Mouse (Mus musculus) hindbrain, embryonic 10.5 days (tissue): ENCODE measurements around the gene Slc37a3. TPM values are rescaled to one million over a fixed set of nuclear protein-coding genes. Genes with fewer than 3 reads are reported as not detected.
"Not testable (repeated sequence)": the region's sequence is repeated elsewhere in the genome, so short reads cannot be mapped to it uniquely, and the experiment has no call there.

Experiments
- DNase-seq: peaks from one replicate; pipeline ENCODE4 v3.0.0-alpha.2; 2017; ENCODE audit warnings: low spot score
- H3K27ac ChIP-seq: fragments of 300-500 bp; sonication (generic); 2 replicates; pipeline ENCODE4 v1.5.1; 2016; ENCODE audit warnings: mild to moderate bottlenecking, moderate library complexity
- H3K27me3 ChIP-seq: fragments of 300-500 bp; sonication (generic); 2 replicates; pipeline ENCODE4 v1.6.1; 2016; ENCODE audit warnings: mild to moderate bottlenecking; ENCODE audit not compliant: poor library complexity, insufficient read depth, severe bottlenecking
- H3K36me3 ChIP-seq: fragments of 300-500 bp; sonication (generic); 2 replicates; pipeline ENCODE4 v1.6.1; 2016; ENCODE audit warnings: mild to moderate bottlenecking, moderate library complexity
- H3K4me1 ChIP-seq: fragments of 300-500 bp; sonication (generic); replicated peaks from 2 replicates; pipeline ENCODE4 v1.6.1; 2016; ENCODE audit warnings: mild to moderate bottlenecking
- H3K4me3 ChIP-seq: fragments of 300-500 bp; sonication (generic); 2 replicates; pipeline ENCODE4 v1.5.1; 2016; ENCODE audit warnings: mild to moderate bottlenecking, moderate library complexity
- H3K9me3 ChIP-seq: fragments of 300-500 bp; sonication (generic); 2 replicates; pipeline ENCODE4 v1.6.1; 2016; ENCODE audit warnings: mild to moderate bottlenecking, moderate library complexity
- WGBS: fragments of 180-500 bp; shearing (Covaris S2); methylation state at CpG from one replicate; pipeline ENCODE4 v1.1.7; 2016; 5-methylcytosine and 5-hydroxymethylcytosine counted together
- polyA plus RNA-seq: library from polyadenylated mRNA; unstranded; fragments of >200 nt; fragmentation: Nextera tagmentation; extraction: Ambion mirVana; gene quantifications from 2 replicates; pipeline ENCODE4 v1.2.1, GENCODE M21; 2016

Gene Slc37a3
- polyA plus RNA-seq = 43.1 and 51.5 TPM in 2 replicates

DNA sequence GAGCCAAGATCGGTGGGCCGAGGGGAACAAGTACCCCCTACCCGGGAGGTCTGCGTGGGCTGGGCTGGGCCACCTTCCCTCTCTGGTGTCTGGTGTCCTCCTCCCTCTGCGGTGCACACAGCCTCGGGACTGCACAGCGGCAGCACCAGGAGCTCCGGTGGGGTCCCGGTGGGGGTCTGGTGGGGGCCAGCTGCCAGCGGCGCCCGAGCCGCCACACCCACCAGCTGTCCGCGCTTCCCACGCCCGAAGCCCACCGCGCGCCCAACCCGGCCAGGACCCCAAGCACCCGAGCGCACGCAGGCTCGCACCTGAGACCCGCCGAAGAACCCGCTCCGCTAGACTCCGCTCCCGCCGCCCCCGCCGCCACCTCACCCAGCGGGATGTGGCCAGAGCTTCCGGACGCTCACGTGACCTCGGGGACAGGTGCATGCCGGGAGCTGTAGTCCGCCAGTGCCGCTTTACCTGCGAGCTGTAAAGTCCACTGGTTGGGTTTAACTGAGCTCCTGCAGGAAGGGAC lies at the start of gene Slc37a3:
Gene Slc37a3 (minus strand): TSS at position 365 of the 517 bp plus-strand sequence.
- under 1% methylated on average over 43 of the region's 43 CpGs for WGBS
- Histone ChIP-seq H3K9me3 (no peaks in the 10 kb centered on the region), H3K4me3 (peak within 1 kb of the TSS; percentile 90), H3K36me3 (peaks cover 16% of the 10 kb centered on the region), H3K27ac (peak within 1 kb of the TSS; percentile 94), H3K27me3 (peaks cover 28% of the 10 kb centered on the region), H3K4me1 (peaks cover 42% of the 10 kb centered on the region)
- peak; percentile 88 for DNase-seq

DNA sequence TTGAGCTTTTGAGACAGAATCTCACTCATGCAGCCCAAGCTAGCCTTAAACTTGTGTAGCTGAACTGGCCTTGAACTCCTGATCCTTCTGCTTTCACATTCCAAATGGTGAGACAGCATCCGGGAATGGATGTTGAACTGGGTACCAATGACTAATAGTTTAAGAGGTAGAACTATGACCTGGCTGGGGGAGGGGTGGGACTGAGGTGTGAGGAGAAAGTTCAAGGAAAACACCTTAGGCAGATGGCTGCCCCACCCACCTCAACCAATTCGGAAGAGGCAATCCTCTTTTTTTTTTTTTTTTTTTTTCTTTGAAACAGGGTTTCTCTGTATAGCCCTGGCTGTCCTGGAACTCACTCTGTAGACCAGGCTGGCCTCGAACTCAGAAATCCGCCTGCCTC lies 49.2 kb upstream of the Slc37a3 start:
- Histone ChIP-seq H3K27me3 (peaks cover 7% of the 10 kb centered on the region; the same call in 1 of the 2 replicates), H3K9me3 (no peaks in the 10 kb centered on the region), H3K27ac (no peak overlapping the region), H3K36me3 (no peaks in the 10 kb centered on the region), H3K4me3 (no peak overlapping the region), H3K4me1 (no peaks in the 10 kb centered on the region)
- 89% methylated on average over 4 of the region's 4 CpGs for WGBS
- no peak for DNase-seq

DNA sequence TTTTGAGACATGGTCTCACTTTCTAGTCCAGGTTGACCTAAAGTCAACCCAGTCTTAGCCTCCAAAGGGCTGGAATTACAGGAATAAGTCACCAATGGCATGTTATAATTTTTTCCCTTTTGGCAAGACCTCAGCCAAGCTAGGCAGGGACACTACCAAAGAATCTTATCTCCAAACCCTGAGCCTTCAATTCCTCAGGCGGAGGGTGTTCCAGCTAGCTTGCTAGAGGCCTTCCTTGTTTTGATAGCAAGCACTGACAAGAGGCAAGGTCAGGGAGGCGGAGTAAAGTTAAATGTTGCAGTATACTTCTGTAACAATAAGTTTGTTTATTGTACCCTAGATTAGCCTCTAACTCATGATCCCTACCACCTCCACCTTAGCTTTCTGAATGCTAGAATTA lies 47.7 kb upstream of the Slc37a3 start:
- Histone ChIP-seq H3K36me3 (no peaks in the 10 kb centered on the region), H3K9me3 (no peaks in the 10 kb centered on the region), H3K4me3 (no peak overlapping the region), H3K4me1 (peaks cover 8% of the 10 kb centered on the region), H3K27me3 (peaks cover 9% of the 10 kb centered on the region; the same call in 1 of the 2 replicates), H3K27ac (no peak overlapping the region)
- DNase-seq = no peak
- WGBS = 85% methylated on average over 2 of the region's 2 CpGs

DNA sequence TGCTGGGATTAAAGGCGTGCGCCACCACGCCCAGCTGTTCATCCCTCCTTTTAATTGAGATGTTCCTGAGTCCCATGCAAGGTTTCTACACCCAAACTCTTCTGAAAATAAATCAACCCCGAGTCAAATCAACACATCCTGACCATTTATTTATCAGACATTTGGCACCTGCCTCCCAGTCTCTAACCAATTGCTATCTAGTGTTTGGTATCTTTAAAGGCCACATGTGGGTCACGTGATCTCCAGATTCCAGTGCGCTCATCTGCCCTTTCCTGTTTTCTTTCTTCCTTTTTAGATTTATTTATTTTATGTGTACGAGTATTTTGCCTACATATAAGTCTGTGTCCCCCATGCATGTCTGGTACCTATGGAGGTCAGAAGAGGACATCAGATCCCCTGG lies 46.2 kb upstream of the Slc37a3 start:
- no peaks in the 10 kb centered on the region for H3K36me3 ChIP-seq
- no peak overlapping the region for H3K4me3 ChIP-seq
- no peak for DNase-seq
- peaks cover 9% of the 10 kb centered on the region; the same call in 1 of the 2 replicates for H3K27me3 ChIP-seq
- 92% methylated on average over 7 of the region's 7 CpGs for WGBS
- H3K27ac ChIP-seq = no peak overlapping the region
- peaks cover 12% of the 10 kb centered on the region for H3K4me1 ChIP-seq
- no peaks in the 10 kb centered on the region for H3K9me3 ChIP-seq

DNA sequence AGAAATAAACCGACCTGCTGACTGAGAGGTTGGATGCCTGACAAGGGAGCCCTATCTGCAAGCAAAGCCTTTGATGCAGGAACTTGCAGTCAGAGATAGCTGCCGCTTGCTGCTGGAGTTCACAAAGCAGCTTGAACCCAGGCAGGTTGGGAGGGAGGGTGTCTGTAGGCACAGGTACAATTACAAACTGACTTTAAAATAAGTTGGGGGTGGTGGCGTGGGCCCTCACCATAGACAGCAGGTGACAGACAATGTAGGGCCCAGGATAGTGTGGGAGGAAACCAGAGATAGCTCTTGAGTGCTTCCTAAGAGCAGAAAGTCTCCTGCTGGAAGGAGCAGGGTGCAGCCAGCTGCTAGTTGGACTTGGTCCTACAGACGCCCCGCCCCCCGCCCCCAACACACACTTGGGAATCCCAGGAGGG lies 45.7 kb upstream of the Slc37a3 start:
- Histone ChIP-seq H3K27ac (no peak overlapping the region), H3K9me3 (no peaks in the 10 kb centered on the region), H3K36me3 (no peaks in the 10 kb centered on the region), H3K27me3 (peaks cover 9% of the 10 kb centered on the region; the same call in 1 of the 2 replicates), H3K4me1 (peaks cover 18% of the 10 kb centered on the region), H3K4me3 (no peak overlapping the region)
- no peak for DNase-seq
- 73% methylated on average over 6 of the region's 6 CpGs for WGBS

DNA sequence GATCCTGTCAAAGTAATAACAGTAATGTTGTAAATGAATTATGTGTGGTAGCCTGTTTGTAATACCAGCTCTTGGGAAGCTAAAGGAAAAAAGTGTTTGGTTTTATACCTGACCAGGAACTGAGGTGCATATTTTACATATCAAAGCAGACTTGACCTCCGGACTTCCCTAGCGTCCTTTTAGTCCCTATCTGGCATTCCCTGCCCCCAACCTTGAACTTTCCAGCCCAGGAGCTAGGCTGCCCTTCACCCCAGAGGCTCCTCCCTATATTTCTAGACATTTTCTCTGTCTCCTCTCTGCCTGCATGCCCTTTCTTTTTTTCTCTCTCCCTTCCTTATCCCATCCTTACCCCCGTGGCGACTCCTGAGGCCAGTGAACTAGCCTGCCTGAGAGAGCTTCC lies 43.4 kb upstream of the Slc37a3 start:
- 50% methylated on average over 4 of the region's 4 CpGs for WGBS
- no peak for DNase-seq
- Histone ChIP-seq H3K9me3 (no peaks in the 10 kb centered on the region), H3K27ac (peak overlapping the region; percentile 96; the same call in 1 of the 2 replicates), H3K4me3 (peak overlapping the region; percentile 98), H3K27me3 (peaks cover 9% of the 10 kb centered on the region; the same call in 1 of the 2 replicates), H3K36me3 (peaks cover 12% of the 10 kb centered on the region; the same call in 1 of the 2 replicates), H3K4me1 (peaks cover 23% of the 10 kb centered on the region)

DNA sequence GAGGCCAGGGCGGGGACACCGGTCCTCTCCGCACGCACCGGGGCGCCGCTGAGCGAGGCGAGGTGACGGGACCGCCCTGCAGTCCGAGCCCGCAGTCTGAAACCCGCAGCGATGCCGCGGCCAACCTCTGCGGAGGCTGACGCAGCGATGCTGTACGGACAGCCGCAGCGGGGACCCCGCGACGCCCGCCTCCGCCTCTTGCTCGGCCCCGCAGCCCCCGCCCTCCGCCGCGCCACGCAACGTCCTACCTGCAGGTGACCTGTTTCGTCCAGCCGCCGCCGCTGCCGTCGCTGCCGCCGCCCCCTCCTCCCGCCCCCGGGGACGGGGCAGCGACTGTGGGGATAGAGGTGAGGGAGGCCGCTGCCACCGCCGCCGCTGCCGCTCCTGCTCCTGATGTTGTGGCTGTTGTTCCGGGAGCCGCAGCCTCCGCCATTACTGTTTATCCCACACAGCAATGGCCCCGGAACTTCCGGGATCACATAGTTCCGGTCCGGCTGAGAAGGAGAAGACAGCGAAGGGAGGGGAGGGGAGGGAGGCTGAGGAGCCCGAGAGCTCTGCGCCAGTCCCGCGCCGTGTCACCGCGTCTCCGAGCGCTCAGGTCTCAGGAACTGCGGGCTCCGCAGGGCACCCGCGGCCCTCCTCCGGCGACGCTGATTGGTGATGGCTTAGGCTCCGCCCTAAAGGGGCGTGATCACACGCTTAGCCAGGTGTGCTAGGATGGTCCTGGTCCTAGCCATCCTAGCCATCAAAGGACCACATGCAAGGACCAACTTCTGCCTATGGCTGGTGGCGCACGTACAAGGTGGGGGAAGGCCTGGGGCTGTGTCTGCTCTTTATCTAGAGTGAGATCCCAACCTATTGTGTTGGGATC lies 42.6 kb upstream of the Slc37a3 start, which contains the start of gene Mkrn1:
Gene Mkrn1 (minus strand): TSS at position 612 of the 871 bp plus-strand sequence.
- Histone ChIP-seq H3K27me3 (peaks cover 9% of the 10 kb centered on the region; the same call in 1 of the 2 replicates), H3K36me3 (peaks cover 14% of the 10 kb centered on the region; the same call in 1 of the 2 replicates), H3K4me3 (peak within 1 kb of the TSS; percentile 98), H3K4me1 (peaks cover 23% of the 10 kb centered on the region), H3K9me3 (no peaks in the 10 kb centered on the region), H3K27ac (peak within 1 kb of the TSS; percentile 96)
- peak; percentile 88 for DNase-seq
- WGBS = under 1% methylated on average over 82 of the region's 82 CpGs

DNA sequence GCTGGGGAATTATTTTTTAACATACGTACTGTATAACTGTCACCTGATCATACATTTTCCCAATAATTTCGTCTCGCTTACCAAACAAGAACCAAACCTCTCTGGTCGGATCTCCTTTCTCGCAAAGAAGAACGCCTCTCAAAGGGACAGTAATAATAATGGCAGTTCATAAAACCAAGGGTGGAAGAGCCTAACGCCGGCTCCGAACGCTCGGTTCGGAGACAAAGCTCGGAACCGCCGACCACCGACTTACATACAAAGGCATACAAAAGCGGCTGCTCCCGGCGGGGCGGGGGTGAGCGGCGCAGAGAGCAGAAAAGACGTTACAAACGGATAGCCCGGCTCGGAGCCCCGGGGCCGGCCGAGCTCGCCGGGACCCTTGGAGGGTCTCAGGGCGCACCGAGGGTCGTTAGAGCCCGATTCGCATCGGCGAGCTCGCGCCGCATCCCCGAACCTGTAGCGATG lies 41.9 kb upstream of the Slc37a3 start:
- Histone ChIP-seq H3K27ac (peak overlapping the region; percentile 96), H3K36me3 (peaks cover 14% of the 10 kb centered on the region; the same call in 1 of the 2 replicates), H3K4me1 (peaks cover 23% of the 10 kb centered on the region), H3K4me3 (peak overlapping the region; percentile 98), H3K27me3 (peaks cover 9% of the 10 kb centered on the region; the same call in 1 of the 2 replicates), H3K9me3 (no peaks in the 10 kb centered on the region)
- no peak for DNase-seq
- under 1% methylated on average over 43 of the region's 43 CpGs for WGBS

DNA sequence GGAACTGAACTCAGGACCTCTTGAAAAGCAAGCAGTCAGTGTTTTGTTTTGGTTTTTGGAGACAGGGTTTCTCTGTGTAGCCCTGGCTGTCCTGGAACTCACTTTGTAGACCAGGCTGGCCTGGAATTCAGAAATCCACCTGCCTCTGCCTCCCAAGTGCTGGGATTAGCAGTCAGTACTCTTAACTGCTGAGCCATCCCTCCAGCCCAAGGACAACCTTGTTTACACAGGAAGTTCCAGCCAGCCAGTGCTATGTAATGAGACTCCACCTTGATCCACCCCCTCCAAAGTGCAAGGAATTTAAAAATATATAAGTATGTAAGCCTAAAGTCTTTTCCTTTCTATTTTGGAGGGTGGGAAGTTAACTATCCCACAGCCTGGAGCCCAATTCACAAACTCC lies 39.2 kb upstream of the Slc37a3 start:
- not testable (repeated sequence) for H3K27me3 ChIP-seq, H3K4me3 ChIP-seq, H3K9me3 ChIP-seq, DNase-seq, H3K27ac ChIP-seq
- Histone ChIP-seq H3K36me3 (peaks cover 14% of the 10 kb centered on the region; the same call in 1 of the 2 replicates), H3K4me1 (peaks cover 23% of the 10 kb centered on the region)

DNA sequence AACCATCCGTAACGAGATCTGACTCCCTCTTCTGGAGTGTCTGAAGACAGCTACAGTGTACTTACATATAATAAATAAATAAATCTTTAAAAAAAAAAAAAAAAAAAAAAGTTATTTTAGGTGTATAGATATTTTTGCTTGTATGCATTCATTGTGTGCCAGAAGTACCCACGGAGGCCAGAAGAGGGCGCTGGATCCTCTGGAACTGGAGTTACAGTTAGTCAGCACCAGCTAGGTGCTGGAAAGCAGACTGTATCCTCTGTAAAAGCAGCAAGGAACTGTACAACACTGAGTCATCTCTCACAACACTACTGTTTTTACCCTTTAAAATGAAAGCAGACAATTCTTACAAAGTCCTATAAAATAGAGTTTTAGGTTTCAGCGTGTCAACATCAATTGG lies 38.3 kb upstream of the Slc37a3 start:
- peaks cover 21% of the 10 kb centered on the region for H3K4me1 ChIP-seq
- WGBS = 53% methylated on average over 3 of the region's 5 CpGs

DNA sequence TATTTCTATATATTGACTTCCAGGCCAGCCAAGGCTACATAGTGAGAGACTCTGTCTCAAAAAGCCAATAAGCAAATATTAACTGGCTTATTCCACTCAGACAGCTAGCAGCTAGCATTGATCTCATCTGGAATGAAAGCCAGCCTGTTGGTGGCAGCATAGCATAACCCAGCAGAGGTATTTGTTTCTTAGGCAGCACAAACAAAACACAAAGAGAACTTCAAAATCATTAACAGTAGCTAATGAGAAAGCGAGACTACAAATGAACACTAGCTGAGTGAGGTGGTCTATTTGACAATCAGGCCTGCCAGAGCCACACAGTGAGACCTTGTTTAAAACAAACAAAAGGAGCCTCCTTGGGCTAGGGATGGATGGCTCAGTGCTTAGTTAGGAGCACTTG lies 36.6 kb upstream of the Slc37a3 start:
- Histone ChIP-seq H3K4me1 (peaks cover 14% of the 10 kb centered on the region), H3K9me3 (no peaks in the 10 kb centered on the region), H3K27me3 (no peaks in the 10 kb centered on the region; the same call in 1 of the 2 replicates), H3K4me3 (no peak overlapping the region), H3K27ac (no peak overlapping the region), H3K36me3 (peaks cover 27% of the 10 kb centered on the region)
- DNase-seq = no peak
- 84% methylated on average over 1 of the region's 1 CpGs for WGBS

More for the DNA sequence above, 38.3 kb upstream of the Slc37a3 start:
- Histone ChIP-seq H3K36me3 (peaks cover 14% of the 10 kb centered on the region; the same call in 1 of the 2 replicates), H3K27me3 (no peaks in the 10 kb centered on the region; the same call in 1 of the 2 replicates), H3K27ac (no peak overlapping the region), H3K4me3 (no peak overlapping the region), H3K9me3 (no peaks in the 10 kb centered on the region)
- peak; percentile 64 for DNase-seq

DNA sequence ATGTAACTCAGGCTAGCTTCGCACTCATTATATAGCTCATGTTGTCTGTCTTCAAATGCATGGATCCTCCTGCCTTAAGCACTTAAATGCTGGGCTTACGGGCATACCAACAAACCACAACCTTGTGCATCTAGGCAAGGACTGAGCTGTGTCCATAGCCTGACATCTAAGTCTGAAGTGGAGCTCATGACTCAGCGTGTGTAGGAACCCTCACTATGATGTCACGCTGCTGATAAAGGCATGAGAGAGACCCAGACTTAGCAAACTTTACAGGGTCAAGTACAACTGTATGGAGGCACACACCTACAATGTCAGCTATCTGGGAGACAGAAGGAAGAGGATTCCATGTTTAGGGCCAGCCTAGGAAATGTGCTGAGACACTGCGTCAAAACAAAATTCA lies 29.0 kb upstream of the Slc37a3 start:
- Histone ChIP-seq H3K9me3 (no peaks in the 10 kb centered on the region), H3K27ac (no peak overlapping the region)

DNA sequence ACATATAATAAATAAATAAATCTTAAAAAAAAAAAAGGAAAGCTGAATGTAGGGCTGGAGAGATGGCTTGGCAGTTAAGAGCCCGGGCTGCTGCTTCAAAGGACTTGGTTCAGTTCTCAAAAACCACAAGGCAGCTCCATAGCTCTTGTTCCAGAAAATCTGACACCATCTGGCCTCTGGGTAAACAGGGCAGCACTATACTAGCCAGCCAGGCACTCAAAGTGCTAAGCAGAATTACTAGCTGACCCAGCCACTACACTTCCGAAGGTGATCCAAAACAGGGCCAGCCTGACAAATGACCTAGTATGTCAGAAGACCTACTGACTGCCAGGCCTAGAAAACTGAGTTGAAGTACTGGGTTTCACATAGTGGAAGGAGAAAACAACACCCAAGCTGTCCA lies 25.7 kb upstream of the Slc37a3 start:
- H3K4me1 ChIP-seq = no peaks in the 10 kb centered on the region
- no peak overlapping the region for H3K4me3 ChIP-seq
- DNase-seq = no peak
- no peaks in the 10 kb centered on the region for H3K9me3 ChIP-seq
- no peak overlapping the region for H3K27ac ChIP-seq
- H3K27me3 ChIP-seq = no peaks in the 10 kb centered on the region
- peaks cover 96% of the 10 kb centered on the region for H3K36me3 ChIP-seq
- 91% methylated on average over 2 of the region's 2 CpGs for WGBS

More for the DNA sequence above, 29.0 kb upstream of the Slc37a3 start:
- peaks cover 86% of the 10 kb centered on the region for H3K36me3 ChIP-seq
- no peak overlapping the region for H3K4me3 ChIP-seq
- H3K4me1 ChIP-seq = no peaks in the 10 kb centered on the region
- no peaks in the 10 kb centered on the region for H3K27me3 ChIP-seq
- WGBS = 97% methylated on average over 5 of the region's 5 CpGs
- DNase-seq = no peak
